21 mouse cellular contexts compared by ENCODE assay signal in the genomic region with DNA sequence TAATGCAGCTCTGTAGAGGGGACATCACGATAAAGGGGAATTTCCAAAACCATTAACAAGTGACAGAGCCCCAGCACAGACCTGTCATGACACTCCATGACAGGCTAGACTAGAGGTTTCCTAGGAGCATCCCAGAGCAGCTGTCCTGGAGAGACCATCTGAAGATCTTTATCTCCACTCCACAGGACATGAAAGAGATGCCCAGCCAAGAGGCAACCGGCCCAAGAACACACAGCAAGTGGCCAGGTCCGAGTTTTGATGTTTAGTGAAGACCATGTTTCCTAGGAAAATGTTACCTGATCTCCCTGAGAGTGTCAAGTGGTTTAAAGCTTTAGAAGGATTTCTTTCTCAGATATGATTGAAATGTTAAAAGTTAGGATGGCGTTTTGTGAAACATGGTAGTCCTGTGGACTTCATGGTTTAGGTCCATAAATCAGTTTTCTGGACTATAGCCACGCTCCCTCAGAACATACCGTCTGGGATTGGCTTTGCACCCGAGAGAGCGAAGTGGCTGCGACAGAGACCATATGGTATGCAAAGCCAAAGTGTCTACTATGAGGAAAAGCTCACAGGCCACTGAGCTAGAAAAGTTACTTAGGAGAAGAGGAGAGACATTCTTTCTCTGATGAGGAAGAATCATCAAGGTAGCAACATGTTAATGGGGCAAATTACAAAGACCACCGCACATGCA.
DNase-seq lines count a peak whose midpoint lies in the region; ATAC-seq and TF ChIP-seq lines count a peak whose summit lies in the region.
"Had no signal": no experiment of that assay in that cellular context is flagged by ENCODE, and none has a peak within 500 bp of the region (broad histone marks: within the 10 kb centered on the region; RNA-seq: fewer than 3 reads in every experiment).

No protein-coding gene starts in this region.

- H3K27me3 ChIP-seq in hindbrain, postnatal 0 days (ENCODE audit: insufficient read depth, low read length) = no peaks in the 10 kb centered on the region
- no peaks in the 10 kb centered on the region for H3K27me3 ChIP-seq in hindbrain, embryonic 16.5 days (replicated peaks; ENCODE audit: control insufficient read depth, insufficient read depth, low read length)
- no peaks in the 10 kb centered on the region for H3K27me3 ChIP-seq in lung, embryonic 14.5 days (ENCODE audit: insufficient read depth, low read length)
- H3K27me3 ChIP-seq: CH12.LX; embryonic facial prominence, embryonic 12.5 days; forebrain, embryonic 15.5 days; hindbrain, embryonic 12.5 days; intestine, embryonic 15.5 days had no signal

- H3K9me3 ChIP-seq in hindbrain, postnatal 0 days (ENCODE audit: low read length) = no peaks in the 10 kb centered on the region
- H3K9me3 ChIP-seq in hindbrain, embryonic 16.5 days (ENCODE audit: control insufficient read depth, low read length) = no peaks in the 10 kb centered on the region
- no peaks in the 10 kb centered on the region for H3K9me3 ChIP-seq in lung, embryonic 14.5 days (ENCODE audit: low read depth, low read length)
- H3K9me3 ChIP-seq: embryonic facial prominence, embryonic 12.5 days; forebrain, embryonic 15.5 days; hindbrain, embryonic 12.5 days; intestine, embryonic 15.5 days had no signal

- H3K27ac ChIP-seq in hindbrain, postnatal 0 days = no peak overlapping the region
- no peak overlapping the region for H3K27ac ChIP-seq in hindbrain, embryonic 16.5 days (ENCODE audit: low read depth, low read length)
- H3K27ac ChIP-seq in lung, embryonic 14.5 days (ENCODE audit: low read depth) = no peak overlapping the region
- H3K27ac ChIP-seq: embryonic facial prominence, embryonic 12.5 days; forebrain, embryonic 15.5 days; hindbrain, embryonic 12.5 days; intestine, embryonic 15.5 days had no signal

- no peaks in the 10 kb centered on the region for H3K4me1 ChIP-seq in hindbrain, postnatal 0 days (ENCODE audit: insufficient read depth, low read length)
- H3K4me1 ChIP-seq in hindbrain, embryonic 16.5 days (ENCODE audit: control insufficient read depth, insufficient read depth, low read depth, low read length) = no peaks in the 10 kb centered on the region
- peaks cover 14% of the 10 kb centered on the region; the same call in 1 of the 2 replicates for H3K4me1 ChIP-seq in lung, embryonic 14.5 days (ENCODE audit: insufficient read depth)
- H3K4me1 ChIP-seq: embryonic facial prominence, embryonic 12.5 days; forebrain, embryonic 15.5 days; hindbrain, embryonic 12.5 days had no signal

- 60% methylated on average over 10 of the region's 10 CpGs for WGBS in hindbrain, postnatal 0 days
- WGBS in hindbrain, embryonic 16.5 days = 79% methylated on average over 10 of the region's 10 CpGs
- WGBS in lung, embryonic 14.5 days = 45% methylated on average over 10 of the region's 10 CpGs

- ATAC-seq in hindbrain, postnatal 0 days = no peak
- ATAC-seq in hindbrain, embryonic 16.5 days = no peak
- ATAC-seq in lung, embryonic 14.5 days (ENCODE audit: insufficient read depth) = peak; percentile 84
- ATAC-seq: forebrain, embryonic 15.5 days; intestine, embryonic 15.5 days had no signal

- H3K9ac ChIP-seq in hindbrain, postnatal 0 days (replicated peaks; ENCODE audit: low read length) = no peak overlapping the region
- H3K9ac ChIP-seq in hindbrain, embryonic 16.5 days (ENCODE audit: low read depth, low read length) = no peak overlapping the region
- H3K9ac ChIP-seq in lung, embryonic 14.5 days = no peak overlapping the region
- H3K9ac ChIP-seq: embryonic facial prominence, embryonic 12.5 days; forebrain, embryonic 15.5 days; hindbrain, embryonic 12.5 days; intestine, embryonic 15.5 days had no signal

- DNase-seq in hindbrain, postnatal 0 days (ENCODE audit: low spot score) = peak; percentile 37
- DNase-seq in cerebellum, adult 8-10 months = peak; percentile 37
- peak; percentile 95 for DNase-seq in lung, embryonic 14.5 days
- peak; percentile 72 for DNase-seq in lung, postnatal 36 days
- DNase-seq in thymus, postnatal 25 days = no peak
- no peak for DNase-seq in thymus, adult 18-20 months
- DNase-seq: adrenal gland, postnatal 25 days; heart, postnatal 10 days; kidney, adult 9 months; kidney, postnatal 25 days; liver; right cerebral cortex, adult 18-20 months; thymus, postnatal 4 days had no signal

- H3K4me2 ChIP-seq in hindbrain, postnatal 0 days (ENCODE audit: low read depth, low read length) = no peak overlapping the region
- no peak overlapping the region for H3K4me2 ChIP-seq in hindbrain, embryonic 16.5 days (ENCODE audit: low read length)
- no peak overlapping the region for H3K4me2 ChIP-seq in lung, embryonic 14.5 days
- H3K4me2 ChIP-seq: embryonic facial prominence, embryonic 12.5 days; forebrain, embryonic 15.5 days; heart, embryonic 11.5 days; hindbrain, embryonic 12.5 days; intestine, embryonic 15.5 days had no signal

- no peaks in the 10 kb centered on the region for H3K36me3 ChIP-seq in hindbrain, postnatal 0 days (ENCODE audit: insufficient read depth, low read length)
- H3K36me3 ChIP-seq in hindbrain, embryonic 16.5 days (ENCODE audit: control insufficient read depth, insufficient read depth, low read length) = no peaks in the 10 kb centered on the region
- H3K36me3 ChIP-seq in lung, embryonic 14.5 days (ENCODE audit: insufficient read depth) = no peaks in the 10 kb centered on the region
- H3K36me3 ChIP-seq: embryonic facial prominence, embryonic 12.5 days; forebrain, embryonic 15.5 days; hindbrain, embryonic 12.5 days; intestine, embryonic 15.5 days had no signal

- no peak overlapping the region for H3K4me3 ChIP-seq in hindbrain, postnatal 0 days (ENCODE audit: low read length)
- H3K4me3 ChIP-seq in hindbrain, embryonic 16.5 days (ENCODE audit: low read length) = no peak overlapping the region
- H3K4me3 ChIP-seq in lung, embryonic 14.5 days (ENCODE audit: low read depth, low read length) = no peak overlapping the region
- H3K4me3 ChIP-seq: embryonic facial prominence, embryonic 12.5 days; erythroblast, embryonic 14.5 days; forebrain, embryonic 15.5 days; hindbrain, embryonic 12.5 days; intestine, embryonic 15.5 days had no signal

- TF ChIP-seq CTCF in hindbrain, postnatal 0 days (IDR thresholded peaks at IDR 0.05; ENCODE audit: low read depth) = no peak
- TF ChIP-seq CTCF in lung, embryonic 14.5 days (IDR thresholded peaks at IDR 0.05; ENCODE audit: low read depth) = no peak

Comparison
In these comparisons a context has a peak if more than half of its experiments do, and no peak if none do; other contexts are left out.
1. DNase-seq: peak in hindbrain, postnatal 0 days (single experiment), cerebellum, adult 8-10 months (single experiment), lung, embryonic 14.5 days (single experiment) and lung, postnatal 36 days (single experiment); none in thymus, postnatal 25 days (single experiment) and thymus, adult 18-20 months (0 of 2).